Mouse (Mus musculus) heart, postnatal 14 days (tissue): ENCODE results near the gene Vmn1r232. TPM values are rescaled to one million over a fixed set of nuclear protein-coding genes. Genes with fewer than 3 reads are reported as not detected.

ENCODE experiments used
- DNase-seq, 2 experiments: peaks; one replicate each; pipeline ENCODE4 v3.0.0; 2021 to 2022
- intact Hi-C: fragments of 180-260 bp; cut with DNase I; formaldehyde crosslinking; loops from one replicate; pipeline ENCODE4 v1.15.1; 2025
- long read RNA-seq, 2 experiments: library from polyadenylated mRNA; stranded (forward); transcript quantifications; one replicate each; pipeline ENCODE4 v2.0.0; 2021
- total RNA-seq, 2 experiments: library from RNA; stranded (reverse); gene quantifications; 2 replicates each; pipeline ENCODE4 v1.2.3; 2021

The Vmn1r232 gene
- total RNA-seq: not detected
- long read RNA-seq, experiment 1: 0 reads
- long read RNA-seq, experiment 2: 0 reads

DNA sequence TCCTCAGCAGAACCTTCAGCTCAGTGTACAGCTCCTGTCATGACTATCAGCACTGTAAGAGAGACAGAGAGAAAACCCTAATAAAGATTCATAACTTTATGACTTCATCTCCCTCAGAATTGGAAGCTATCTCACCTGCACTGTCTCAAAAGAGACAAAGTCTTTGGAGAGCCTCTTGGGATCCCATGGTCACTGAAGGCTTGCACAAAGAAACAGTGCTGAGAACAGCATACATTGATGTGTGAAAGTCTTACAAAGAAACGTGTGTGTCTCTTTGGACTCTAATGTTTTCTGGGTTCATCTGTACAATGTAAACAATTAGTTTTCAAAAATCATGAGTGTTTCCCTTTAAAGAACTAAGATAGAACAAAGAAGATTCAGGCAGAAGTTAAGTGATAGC is at the start of gene Vmn1r232:
TSS of gene Vmn1r232 (minus strand) at position 101 of the 400 bp plus-strand sequence.
- intact Hi-C loops: no loop called here

DNA sequence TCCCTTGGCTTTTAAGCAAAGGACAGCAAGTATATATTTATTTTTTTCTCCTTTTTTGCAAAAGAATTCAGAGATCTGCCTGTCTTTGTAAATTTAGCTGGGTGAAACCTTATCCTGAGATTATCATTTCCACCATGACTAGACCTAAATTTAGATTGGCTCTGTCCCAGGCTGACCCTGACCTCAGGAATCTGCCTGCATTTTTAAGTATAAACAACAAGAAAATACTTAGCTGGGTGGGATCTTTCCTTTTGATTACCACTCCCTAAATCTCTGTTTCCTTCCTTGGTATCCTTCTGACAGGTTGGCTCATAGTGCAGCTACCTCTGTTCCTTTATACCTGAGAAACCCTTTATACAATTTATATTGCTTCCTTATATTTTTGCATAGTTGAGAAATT is 47.2 kb upstream of the Vmn1r232 start:
- no peak for DNase-seq
- intact Hi-C loops: no loop called here

More for the DNA sequence above, at the start of gene Vmn1r232:
- no peak for DNase-seq

DNA sequence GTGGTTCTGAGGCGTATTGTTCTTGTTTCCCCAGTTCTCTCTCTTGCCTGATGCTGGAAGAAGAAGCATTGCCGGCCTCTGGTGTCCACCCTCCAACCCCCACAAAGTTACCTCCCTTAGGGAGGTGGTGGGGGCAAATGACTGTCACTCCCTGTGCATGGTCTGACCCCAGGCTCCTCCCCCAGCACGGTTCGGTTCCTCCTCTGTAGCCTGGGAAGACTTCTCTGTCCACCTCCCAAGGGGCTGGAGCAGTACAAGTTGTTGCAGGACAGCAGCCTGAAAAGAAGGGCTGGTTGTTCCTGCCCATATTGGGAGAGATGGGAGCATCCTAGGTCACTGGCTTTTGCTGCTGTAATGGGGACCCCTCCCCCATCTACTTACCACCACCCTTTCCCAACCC is 45.9 kb upstream of the Vmn1r232 start:
- peak; percentile 27 to 30 for DNase-seq
- intact Hi-C loops: no loop called here

DNA sequence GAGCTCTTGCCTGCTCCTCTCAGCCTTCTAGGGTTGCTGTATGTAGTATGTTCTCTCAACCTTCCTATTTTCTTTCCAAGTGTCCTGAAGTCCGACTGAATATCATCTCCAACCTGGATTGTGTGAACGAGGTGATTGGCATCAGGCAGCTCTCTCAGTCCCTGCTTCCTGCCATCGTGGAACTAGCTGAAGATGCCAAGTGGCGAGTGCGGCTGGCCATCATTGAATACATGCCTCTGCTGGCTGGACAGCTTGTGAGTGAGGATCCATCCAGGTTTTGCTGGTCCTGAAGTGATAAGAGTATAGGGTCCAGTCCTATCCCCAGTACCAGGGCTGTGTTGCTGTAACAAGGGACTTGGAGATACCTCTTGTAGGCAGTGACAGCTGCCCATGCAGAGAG is 40.9 kb upstream of the Vmn1r232 start:
- intact Hi-C loops: no loop called here
- no peak for DNase-seq

DNA sequence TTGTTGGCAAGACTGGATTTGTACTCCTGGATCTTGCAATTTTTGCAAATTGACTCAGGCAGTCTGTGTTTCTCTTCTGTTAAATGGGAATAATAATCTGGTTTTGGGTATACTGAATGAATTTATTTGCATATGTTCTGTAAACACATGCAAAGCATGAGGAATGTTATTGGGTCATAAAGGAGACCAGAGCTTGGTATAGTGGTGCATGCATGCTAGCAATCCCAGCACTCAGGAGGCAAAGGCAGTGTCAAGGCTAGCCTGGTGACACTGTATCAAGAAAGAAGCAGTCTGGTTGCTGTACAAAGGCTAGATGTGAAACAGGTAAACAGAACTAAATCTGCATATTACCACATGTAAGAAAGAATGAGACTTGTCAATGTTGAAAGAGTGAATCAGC is 27.1 kb upstream of the Vmn1r232 start:
- intact Hi-C loops: loop anchor here (10.0 kb wide), 1 partner anchor 588 kb away; the partner anchor contains the start of gene Zfp52
- no peak for DNase-seq

DNA sequence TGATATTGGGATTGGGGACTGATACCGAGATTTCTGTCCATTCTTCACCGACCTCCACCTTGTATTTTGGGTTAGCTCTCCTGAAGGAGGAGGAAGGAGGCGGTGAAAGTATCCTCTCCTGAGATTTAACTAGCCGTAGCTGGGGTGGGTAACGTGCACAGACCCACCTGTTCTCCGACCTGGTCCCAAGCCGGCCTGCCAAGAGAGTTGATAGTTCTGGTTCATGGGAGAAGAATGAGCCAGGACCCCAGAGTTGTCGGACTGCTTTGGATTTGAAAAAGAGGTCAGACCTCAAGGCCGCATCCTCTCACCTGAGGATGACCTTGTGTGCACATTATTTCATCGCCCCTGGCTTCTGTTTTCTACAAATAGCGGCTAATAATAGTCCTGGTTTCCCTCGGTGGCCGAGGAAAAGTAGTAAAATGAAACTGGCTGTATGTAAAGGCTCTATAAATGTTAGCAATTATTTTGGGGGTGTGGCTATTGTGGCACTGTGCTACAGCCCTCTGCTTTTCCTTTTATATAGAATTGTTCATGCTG is 26.6 kb upstream of the Vmn1r232 start:
- intact Hi-C loops: loop anchor here (10.0 kb wide), 1 partner anchor 589 kb away; the partner anchor contains the start of gene Zfp52
- DNase-seq: peak in 1 of 2 experiments; percentile 13

DNA sequence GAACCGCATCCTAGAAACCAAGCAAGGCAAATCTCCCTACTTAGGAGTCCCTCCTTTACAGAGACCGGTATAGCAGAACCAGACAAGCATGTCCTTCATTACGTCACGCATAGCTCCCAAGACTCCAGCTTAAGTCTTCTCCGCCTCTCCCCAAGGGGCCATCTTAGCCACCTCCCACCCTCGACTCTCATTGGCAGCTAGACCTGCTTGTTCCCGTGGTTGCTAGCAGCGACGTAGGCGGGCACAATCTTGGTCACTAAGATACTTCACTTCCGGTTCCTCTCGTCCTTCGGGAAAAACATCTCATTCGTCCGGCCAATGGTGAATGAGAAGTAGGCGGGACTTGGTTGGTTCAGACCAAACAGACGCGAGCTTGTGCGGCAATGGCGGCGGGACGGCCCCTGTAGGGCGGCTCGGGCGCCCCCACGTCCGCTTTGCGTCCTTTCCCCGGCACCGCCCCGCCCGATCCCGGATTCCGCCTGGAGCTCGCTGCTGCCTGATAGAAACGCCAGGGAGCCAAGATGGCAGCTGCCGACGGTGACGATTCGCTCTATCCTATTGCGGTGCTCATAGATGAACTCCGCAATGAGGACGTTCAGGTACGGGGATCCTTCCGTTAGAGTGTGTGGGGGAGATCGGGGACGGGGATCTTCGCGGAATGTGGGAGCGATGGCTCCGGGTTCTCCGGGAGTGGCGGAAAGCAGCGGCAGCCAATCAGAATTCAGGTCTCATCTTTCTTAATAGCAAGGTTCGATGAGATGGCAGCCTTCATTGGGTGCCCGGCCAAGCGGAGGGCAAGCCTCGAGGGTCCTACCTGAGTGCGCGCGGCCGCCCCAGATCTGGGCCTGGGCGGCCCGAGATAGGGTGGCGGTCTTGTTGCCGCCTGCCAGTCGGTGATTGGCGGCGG is 25.7 kb upstream of the Vmn1r232 start, which contains the start of gene Ppp2r1a:
TSS of gene Ppp2r1a (plus strand) at position 327 of the 907 bp plus-strand sequence.
- peak; percentile 98 for DNase-seq
- intact Hi-C loops: loop anchor here (2.0 to 10.0 kb wide), 2 partner anchors 64 to 590 kb away; partner anchors contain the start of genes Zfp160 and Zfp52

DNA sequence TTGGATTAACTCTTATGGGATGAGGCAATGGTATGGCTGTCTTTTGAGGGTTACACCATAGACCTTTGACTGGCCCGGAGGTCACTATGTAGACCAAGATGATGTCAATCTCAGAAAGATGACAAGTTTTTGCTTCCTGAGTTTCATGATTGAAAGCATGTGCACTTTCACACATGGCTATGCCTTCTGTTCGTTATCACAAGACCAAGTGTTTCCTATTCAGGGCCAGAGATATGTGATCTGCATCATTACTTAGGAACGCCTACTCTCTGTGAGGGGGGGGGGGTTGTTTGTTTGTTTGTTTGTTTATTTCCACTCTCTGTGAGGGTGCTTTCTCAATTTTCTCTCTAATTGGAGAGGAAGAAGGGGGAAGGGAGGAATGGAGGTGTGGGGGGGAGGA is 24.7 kb upstream of the Vmn1r232 start:
- DNase-seq: no peak
- intact Hi-C loops: loop anchor here (2.0 to 10.0 kb wide), 2 partner anchors 65 to 591 kb away; partner anchors contain the start of genes Zfp160 and Zfp52

DNA sequence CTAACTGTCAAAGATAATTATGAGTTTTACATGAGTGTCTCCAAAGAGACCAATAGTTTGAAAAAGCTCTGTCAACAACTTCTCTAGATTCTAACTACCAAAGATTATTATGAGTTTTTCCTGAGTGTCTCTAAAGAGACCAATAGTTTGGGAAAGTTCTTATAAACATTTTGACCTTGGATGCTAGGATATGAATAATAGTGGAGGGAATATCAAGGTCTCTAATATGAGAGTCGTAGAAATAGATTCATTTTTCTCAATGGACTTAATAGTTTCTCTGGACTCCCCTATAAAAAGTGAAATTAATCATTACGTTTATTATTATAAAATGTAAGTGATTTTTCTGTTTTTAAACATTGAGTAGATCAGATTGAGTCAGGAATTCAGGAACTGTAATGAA is 14.5 kb downstream of the Vmn1r232 start, which contains the start of gene Vmn1r231:
TSS of gene Vmn1r231 (minus strand) at position 101 of the 400 bp plus-strand sequence.
- DNase-seq: no peak
- intact Hi-C loops: no loop called here

Other genes with a start within 250 kb of the Vmn1r232 start
- gene Vmn1r226, start 236.9 kb downstream of the Vmn1r232 start, total RNA-seq: not detected
- gene Vmn1r227, start 189.9 kb downstream of the Vmn1r232 start, total RNA-seq: not detected
- gene Vmn1r228, start 133.6 kb downstream of the Vmn1r232 start, total RNA-seq: not detected
- not detected for gene Vmn1r229, start 108.2 kb downstream of the Vmn1r232 start, total RNA-seq
- gene Vmn1r230, start 79.3 kb downstream of the Vmn1r232 start, total RNA-seq: not detected
- gene Vmn1r231, start 14.6 kb downstream of the Vmn1r232 start, total RNA-seq: not detected
- gene Ppp2r1a, start 25.6 kb upstream of the Vmn1r232 start, total RNA-seq: 100 to 1,000 TPM; 213 to 215 TPM
- not detected for gene Vmn1r233, start 76.8 kb upstream of the Vmn1r232 start, total RNA-seq
- 10 to 100 TPM; 12.8 to 14.5 TPM for gene Zfp160, start 89.2 kb upstream of the Vmn1r232 start, total RNA-seq